ENCODE assay signal across 7 mouse cellular contexts in genomic region chr9:65123552-65124168, GRCm38 (mm10). TPM values are rescaled to one million over a fixed set of nuclear protein-coding genes. Genes with fewer than 3 reads are reported as not detected.
DNase-seq lines count a peak whose midpoint lies in the region; ATAC-seq lines count a peak whose summit lies in the region.

No protein-coding gene starts in this region.

- DNase-seq in ES-CJ7 (ENCODE audit: low read depth, low spot score) (peak; percentile 70), R1 (ENCODE audit: low read depth, low spot score) (peak; percentile 67)
- peak; percentile 88 for DNase-seq in embryonic facial prominence, embryonic 10.5 days (ENCODE audit: low spot score)
- DNase-seq in hindbrain, embryonic 10.5 days (ENCODE audit: low spot score) = peak; percentile 90

- peaks cover 19% of the 10 kb centered on the region; the same call in 1 of the 2 replicates for H3K36me3 ChIP-seq in embryonic facial prominence, embryonic 10.5 days (replicated peaks)
- peaks cover 20% of the 10 kb centered on the region for H3K36me3 ChIP-seq in hindbrain, embryonic 10.5 days
- peaks cover 55% of the 10 kb centered on the region for H3K36me3 ChIP-seq in limb, embryonic 15.5 days
- H3K36me3 ChIP-seq in midbrain, embryonic 15.5 days (replicated peaks) = no peaks in the 10 kb centered on the region

- peak overlapping the region; percentile 81 for H3K4me2 ChIP-seq in limb, embryonic 15.5 days
- H3K4me2 ChIP-seq in midbrain, embryonic 15.5 days = peak overlapping the region; percentile 79

- H3K4me1 ChIP-seq in embryonic facial prominence, embryonic 10.5 days = peaks cover 32% of the 10 kb centered on the region
- H3K4me1 ChIP-seq in hindbrain, embryonic 10.5 days (replicated peaks) = peaks cover 34% of the 10 kb centered on the region
- H3K4me1 ChIP-seq in limb, embryonic 15.5 days = peaks cover 16% of the 10 kb centered on the region
- peaks cover 7% of the 10 kb centered on the region for H3K4me1 ChIP-seq in midbrain, embryonic 15.5 days

- H3K4me3 ChIP-seq in embryonic facial prominence, embryonic 10.5 days = peak overlapping the region; percentile 65
- peak overlapping the region; percentile 58 for H3K4me3 ChIP-seq in hindbrain, embryonic 10.5 days
- H3K4me3 ChIP-seq in limb, embryonic 15.5 days = peak overlapping the region; percentile 36
- peak overlapping the region; percentile 37 for H3K4me3 ChIP-seq in midbrain, embryonic 15.5 days

- H3K27me3 ChIP-seq in embryonic facial prominence, embryonic 10.5 days (replicated peaks; ENCODE audit: low read depth, poor library complexity, severe bottlenecking) = peaks cover 57% of the 10 kb centered on the region
- peaks cover 50% of the 10 kb centered on the region for H3K27me3 ChIP-seq in hindbrain, embryonic 10.5 days (ENCODE audit: insufficient read depth, poor library complexity, severe bottlenecking)
- peaks cover 25% of the 10 kb centered on the region for H3K27me3 ChIP-seq in limb, embryonic 15.5 days
- H3K27me3 ChIP-seq in midbrain, embryonic 15.5 days (replicated peaks) = 0 out of 2 replicates have a peak, but pooled peaks cover 8% of the 10 kb centered on the region

- H3K9me3 ChIP-seq in embryonic facial prominence, embryonic 10.5 days = no peaks in the 10 kb centered on the region
- no peaks in the 10 kb centered on the region for H3K9me3 ChIP-seq in hindbrain, embryonic 10.5 days
- no peaks in the 10 kb centered on the region for H3K9me3 ChIP-seq in limb, embryonic 15.5 days
- no peaks in the 10 kb centered on the region for H3K9me3 ChIP-seq in midbrain, embryonic 15.5 days

- 2% methylated on average over 48 of the region's 48 CpGs for WGBS in embryonic facial prominence, embryonic 10.5 days
- WGBS in hindbrain, embryonic 10.5 days = 2% methylated on average over 48 of the region's 48 CpGs
- 7% methylated on average over 48 of the region's 48 CpGs for WGBS in limb, embryonic 15.5 days
- WGBS in midbrain, embryonic 15.5 days = 2% methylated on average over 48 of the region's 48 CpGs

- H3K27ac ChIP-seq in embryonic facial prominence, embryonic 10.5 days (replicated peaks) = peak overlapping the region; percentile 83
- H3K27ac ChIP-seq in hindbrain, embryonic 10.5 days = peak overlapping the region; percentile 88
- H3K27ac ChIP-seq in limb, embryonic 15.5 days = no peak overlapping the region
- H3K27ac ChIP-seq in midbrain, embryonic 15.5 days = no peak overlapping the region

- no peak for ATAC-seq in limb, embryonic 15.5 days (ENCODE audit: insufficient number of reproducible peaks, low FRiP score, low TSS enrichment, low read depth)
- peak; percentile 63 for ATAC-seq in midbrain, embryonic 15.5 days (replicated peaks)
- no peak for ATAC-seq in activated CD4-positive, CD25-positive, alpha-beta regulatory T cell, adult 4 months

- H3K9ac ChIP-seq in limb, embryonic 15.5 days = 0 out of 2 replicates have a peak overlapping the region, but pooled peaks have one; percentile 26
- H3K9ac ChIP-seq in midbrain, embryonic 15.5 days = peak overlapping the region; percentile 54

RNA-seq across cellular contexts. Expression of gene Igdcc3, which starts 17.3 kb away (rescaled TPM):
- polyA plus RNA-seq in embryonic facial prominence, embryonic 10.5 days (2016; fragmentation: Nextera tagmentation; extraction: Ambion mirVana) = 167 and 281 TPM in 2 replicates
- 218 and 357 TPM in 2 replicates for polyA plus RNA-seq in hindbrain, embryonic 10.5 days (2016; fragmentation: Nextera tagmentation; extraction: Ambion mirVana)
- polyA plus RNA-seq in limb, embryonic 15.5 days (2015; fragmentation: Nextera tagmentation; extraction: Ambion mirVana) = 0.43 and 0.52 TPM in 2 replicates
- 12.8 and 14.1 TPM in 2 replicates for polyA plus RNA-seq in midbrain, embryonic 15.5 days (2015; fragmentation: Nextera tagmentation; extraction: Ambion mirVana)
- not detected for polyA plus RNA-seq in activated CD4-positive, CD25-positive, alpha-beta regulatory T cell, adult 4 months (2017; shearing (Covaris generic))

RNA-seq across cellular contexts. Expression of gene Igdcc4, which starts 22.4 kb away (rescaled TPM):
- polyA plus RNA-seq in embryonic facial prominence, embryonic 10.5 days (2016; fragmentation: Nextera tagmentation; extraction: Ambion mirVana) = 9.7 and 11.5 TPM in 2 replicates
- polyA plus RNA-seq in hindbrain, embryonic 10.5 days (2016; fragmentation: Nextera tagmentation; extraction: Ambion mirVana) = 8.3 and 10.4 TPM in 2 replicates
- 30.3 and 33.2 TPM in 2 replicates for polyA plus RNA-seq in limb, embryonic 15.5 days (2015; fragmentation: Nextera tagmentation; extraction: Ambion mirVana)
- 16.8 and 17.3 TPM in 2 replicates for polyA plus RNA-seq in midbrain, embryonic 15.5 days (2015; fragmentation: Nextera tagmentation; extraction: Ambion mirVana)
- under 1 TPM in 1 of 2 experiments, not detected in 1; 0.11 TPM for polyA plus RNA-seq in activated CD4-positive, CD25-positive, alpha-beta regulatory T cell, adult 4 months (2017; shearing (Covaris generic))

Comparison
In these comparisons a context has a peak if more than half of its experiments do, and no peak if none do; other contexts are left out.
1. H3K27ac ChIP-seq: peak in embryonic facial prominence, embryonic 10.5 days (single experiment) and hindbrain, embryonic 10.5 days (single experiment); none in limb, embryonic 15.5 days (single experiment) and midbrain, embryonic 15.5 days (single experiment).
2. RNA of gene Igdcc3, which starts 17.3 kb away (polyA plus RNA-seq): 218 to 357 TPM in hindbrain, embryonic 10.5 days and 167 to 281 TPM in embryonic facial prominence, embryonic 10.5 days; 12.8 to 14.1 TPM in midbrain, embryonic 15.5 days, 0.43 to 0.52 TPM in limb, embryonic 15.5 days and not detected in activated CD4-positive, CD25-positive, alpha-beta regulatory T cell, adult 4 months; every median in the first group is over 10 times any median in the second.
3. Peak in every context shown above with its lines, with median percentiles within 50 percentile points of each other: DNase-seq and H3K4me3 ChIP-seq.